Mouse (Mus musculus): ENCODE data around the gene Bckdhb. TPM values are rescaled to one million over a fixed set of nuclear protein-coding genes. Genes with fewer than 3 reads are reported as not detected.

Bckdhb gene
- polyA plus RNA-seq, 1 experiment from 2014 or later = 66.3 TPM

- Histone ChIP-seq H3K4me1 (ENCODE audit: control insufficient read depth, insufficient read depth, low read length) (no peaks in the 10 kb centered on the region), H3K27ac (replicated peaks; ENCODE audit: low read depth, low read length) (no peak overlapping the region), H3K4me3 (ENCODE audit: low read depth, low read length) (no peak overlapping the region), H3K27me3 (ENCODE audit: control insufficient read depth, insufficient read depth, low read length) (no peaks in the 10 kb centered on the region), H3K4me2 (ENCODE audit: low read depth, severe bottlenecking) (no peak overlapping the region), H3K36me3 (ENCODE audit: control insufficient read depth, insufficient read depth, low read length) (no peaks in the 10 kb centered on the region), H3K9me3 (ENCODE audit: control insufficient read depth, low read length) (no peaks in the 10 kb centered on the region), H3K9ac (ENCODE audit: low read length) (no peak overlapping the region)
- WGBS = 72% methylated on average over 3 of the region's 3 CpGs
- DNase-seq (ENCODE audit: low spot score) (no peak), ATAC-seq (ENCODE audit: insufficient number of reproducible peaks, low FRiP score, low TSS enrichment, low read depth) (no peak)
Measured at GRCm38 (mm10) chr9:84042539-84042938, 117.6 kb downstream of the Bckdhb start.

- H3K4me3 ChIP-seq (ENCODE audit: low read depth, low read length) = no peak overlapping the region
- DNase-seq (ENCODE audit: low spot score) = no peak
- no peaks in the 10 kb centered on the region for H3K4me1 ChIP-seq (ENCODE audit: control insufficient read depth, insufficient read depth, low read length)
- WGBS = 92% methylated on average over 6 of the region's 6 CpGs
- no peak overlapping the region for H3K4me2 ChIP-seq (ENCODE audit: low read depth, severe bottlenecking)
- H3K9ac ChIP-seq (ENCODE audit: low read length) = no peak overlapping the region
- ATAC-seq (ENCODE audit: insufficient number of reproducible peaks, low FRiP score, low TSS enrichment, low read depth) = no peak
- no peaks in the 10 kb centered on the region for H3K9me3 ChIP-seq (ENCODE audit: control insufficient read depth, low read length)
- H3K36me3 ChIP-seq (ENCODE audit: control insufficient read depth, insufficient read depth, low read length) = no peaks in the 10 kb centered on the region
- H3K27me3 ChIP-seq (ENCODE audit: control insufficient read depth, insufficient read depth, low read length) = no peaks in the 10 kb centered on the region
- H3K27ac ChIP-seq (replicated peaks; ENCODE audit: low read depth, low read length) = no peak overlapping the region
Measured at GRCm38 (mm10) chr9:84044136-84044535, 119.2 kb downstream of the Bckdhb start.

- Histone ChIP-seq H3K27me3 (ENCODE audit: control insufficient read depth, insufficient read depth, low read length) (no peaks in the 10 kb centered on the region), H3K4me1 (ENCODE audit: control insufficient read depth, insufficient read depth, low read length) (no peaks in the 10 kb centered on the region), H3K9ac (ENCODE audit: low read length) (no peak overlapping the region), H3K4me2 (ENCODE audit: low read depth, severe bottlenecking) (no peak overlapping the region), H3K9me3 (ENCODE audit: control insufficient read depth, low read length) (no peaks in the 10 kb centered on the region), H3K36me3 (ENCODE audit: control insufficient read depth, insufficient read depth, low read length) (no peaks in the 10 kb centered on the region), H3K4me3 (ENCODE audit: low read depth, low read length) (no peak overlapping the region), H3K27ac (replicated peaks; ENCODE audit: low read depth, low read length) (no peak overlapping the region)
- 94% methylated on average over 2 of the region's 2 CpGs for WGBS
- DNase-seq (ENCODE audit: low spot score) (no peak), ATAC-seq (ENCODE audit: insufficient number of reproducible peaks, low FRiP score, low TSS enrichment, low read depth) (no peak)
Measured at GRCm38 (mm10) chr9:84045632-84046031, 120.7 kb downstream of the Bckdhb start.

- Histone ChIP-seq H3K36me3 (ENCODE audit: control insufficient read depth, insufficient read depth, low read length) (no peaks in the 10 kb centered on the region), H3K4me2 (ENCODE audit: low read depth, severe bottlenecking) (no peak overlapping the region), H3K4me1 (ENCODE audit: control insufficient read depth, insufficient read depth, low read length) (no peaks in the 10 kb centered on the region), H3K4me3 (ENCODE audit: low read depth, low read length) (no peak overlapping the region), H3K9ac (ENCODE audit: low read length) (no peak overlapping the region), H3K27ac (replicated peaks; ENCODE audit: low read depth, low read length) (no peak overlapping the region), H3K9me3 (ENCODE audit: control insufficient read depth, low read length) (no peaks in the 10 kb centered on the region), H3K27me3 (ENCODE audit: control insufficient read depth, insufficient read depth, low read length) (no peaks in the 10 kb centered on the region)
- ATAC-seq (ENCODE audit: insufficient number of reproducible peaks, low FRiP score, low TSS enrichment, low read depth) = 0 out of 2 replicates have a peak, but pooled peaks have one; percentile 42
- WGBS = 82% methylated on average over 11 of the region's 12 CpGs
- peak; percentile 37 for DNase-seq (ENCODE audit: low spot score)
Measured at GRCm38 (mm10) chr9:84046334-84046733, 121.4 kb downstream of the Bckdhb start.

- H3K4me1 ChIP-seq (ENCODE audit: control insufficient read depth, insufficient read depth, low read length) = no peaks in the 10 kb centered on the region
- DNase-seq (ENCODE audit: low spot score) (no peak), ATAC-seq (ENCODE audit: insufficient number of reproducible peaks, low FRiP score, low TSS enrichment, low read depth) (no peak)
- H3K9me3 ChIP-seq (ENCODE audit: control insufficient read depth, low read length) = no peaks in the 10 kb centered on the region
- no peaks in the 10 kb centered on the region for H3K36me3 ChIP-seq (ENCODE audit: control insufficient read depth, insufficient read depth, low read length)
- H3K9ac ChIP-seq (ENCODE audit: low read length) = no peak overlapping the region
- H3K4me2 ChIP-seq (ENCODE audit: low read depth, severe bottlenecking) = no peak overlapping the region
- H3K27ac ChIP-seq (replicated peaks; ENCODE audit: low read depth, low read length) = no peak overlapping the region
- H3K27me3 ChIP-seq (ENCODE audit: control insufficient read depth, insufficient read depth, low read length) = no peaks in the 10 kb centered on the region
- no peak overlapping the region for H3K4me3 ChIP-seq (ENCODE audit: low read depth, low read length)
- WGBS = 78% methylated on average over 4 of the region's 4 CpGs
Measured at GRCm38 (mm10) chr9:84046961-84047360, 122.0 kb downstream of the Bckdhb start.

- ATAC-seq (ENCODE audit: insufficient number of reproducible peaks, low FRiP score, low TSS enrichment, low read depth) = no peak
- 91% methylated on average over 3 of the region's 3 CpGs for WGBS
Measured at GRCm38 (mm10) chr9:84047436-84047835, 122.5 kb downstream of the Bckdhb start.

GRCm38 (mm10) chr9:84049142-84049541 is 124.2 kb downstream of the Bckdhb start:
- 72% methylated on average over 1 of the region's 1 CpGs for WGBS
- H3K36me3 ChIP-seq (ENCODE audit: control insufficient read depth, insufficient read depth, low read length) = no peaks in the 10 kb centered on the region

More at GRCm38 (mm10) chr9:84047436-84047835, 122.5 kb downstream of the Bckdhb start:
- Histone ChIP-seq H3K4me1 (ENCODE audit: control insufficient read depth, insufficient read depth, low read length) (no peaks in the 10 kb centered on the region), H3K27ac (replicated peaks; ENCODE audit: low read depth, low read length) (no peak overlapping the region), H3K9ac (ENCODE audit: low read length) (no peak overlapping the region), H3K27me3 (ENCODE audit: control insufficient read depth, insufficient read depth, low read length) (no peaks in the 10 kb centered on the region), H3K36me3 (ENCODE audit: control insufficient read depth, insufficient read depth, low read length) (no peaks in the 10 kb centered on the region), H3K4me3 (ENCODE audit: low read depth, low read length) (no peak overlapping the region), H3K4me2 (ENCODE audit: low read depth, severe bottlenecking) (no peak overlapping the region), H3K9me3 (ENCODE audit: control insufficient read depth, low read length) (no peaks in the 10 kb centered on the region)
- DNase-seq (ENCODE audit: low spot score) = no peak

GRCm38 (mm10) chr9:84050867-84051635 is 126.1 kb downstream of the Bckdhb start:
- H3K27ac ChIP-seq (replicated peaks; ENCODE audit: low read depth, low read length) = no peak overlapping the region
- no peak overlapping the region for H3K4me3 ChIP-seq (ENCODE audit: low read depth, low read length)
- H3K9me3 ChIP-seq (ENCODE audit: control insufficient read depth, low read length) = no peaks in the 10 kb centered on the region
- peak; percentile 29; the same call in 1 of the 2 replicates for ATAC-seq (ENCODE audit: insufficient number of reproducible peaks, low FRiP score, low TSS enrichment, low read depth)
- no peaks in the 10 kb centered on the region for H3K27me3 ChIP-seq (ENCODE audit: control insufficient read depth, insufficient read depth, low read length)
- no peak overlapping the region for H3K9ac ChIP-seq (ENCODE audit: low read length)
- H3K4me1 ChIP-seq (ENCODE audit: control insufficient read depth, insufficient read depth, low read length) = no peaks in the 10 kb centered on the region
- no peaks in the 10 kb centered on the region for H3K36me3 ChIP-seq (ENCODE audit: control insufficient read depth, insufficient read depth, low read length)
- DNase-seq (ENCODE audit: low spot score) = no peak
- 79% methylated on average over 18 of the region's 18 CpGs for WGBS
- H3K4me2 ChIP-seq (ENCODE audit: low read depth, severe bottlenecking) = no peak overlapping the region

More at GRCm38 (mm10) chr9:84049142-84049541, 124.2 kb downstream of the Bckdhb start:
- Histone ChIP-seq H3K4me3 (ENCODE audit: low read depth, low read length) (no peak overlapping the region), H3K4me2 (ENCODE audit: low read depth, severe bottlenecking) (no peak overlapping the region), H3K9me3 (ENCODE audit: control insufficient read depth, low read length) (no peaks in the 10 kb centered on the region), H3K27ac (replicated peaks; ENCODE audit: low read depth, low read length) (no peak overlapping the region), H3K27me3 (ENCODE audit: control insufficient read depth, insufficient read depth, low read length) (no peaks in the 10 kb centered on the region), H3K4me1 (ENCODE audit: control insufficient read depth, insufficient read depth, low read length) (no peaks in the 10 kb centered on the region), H3K9ac (ENCODE audit: low read length) (no peak overlapping the region)
- ATAC-seq (ENCODE audit: insufficient number of reproducible peaks, low FRiP score, low TSS enrichment, low read depth) (no peak), DNase-seq (ENCODE audit: low spot score) (no peak)

Data from limb, embryonic 11.5 days (tissue).